8 mouse cellular contexts compared by ENCODE assay signal in the genomic region with DNA sequence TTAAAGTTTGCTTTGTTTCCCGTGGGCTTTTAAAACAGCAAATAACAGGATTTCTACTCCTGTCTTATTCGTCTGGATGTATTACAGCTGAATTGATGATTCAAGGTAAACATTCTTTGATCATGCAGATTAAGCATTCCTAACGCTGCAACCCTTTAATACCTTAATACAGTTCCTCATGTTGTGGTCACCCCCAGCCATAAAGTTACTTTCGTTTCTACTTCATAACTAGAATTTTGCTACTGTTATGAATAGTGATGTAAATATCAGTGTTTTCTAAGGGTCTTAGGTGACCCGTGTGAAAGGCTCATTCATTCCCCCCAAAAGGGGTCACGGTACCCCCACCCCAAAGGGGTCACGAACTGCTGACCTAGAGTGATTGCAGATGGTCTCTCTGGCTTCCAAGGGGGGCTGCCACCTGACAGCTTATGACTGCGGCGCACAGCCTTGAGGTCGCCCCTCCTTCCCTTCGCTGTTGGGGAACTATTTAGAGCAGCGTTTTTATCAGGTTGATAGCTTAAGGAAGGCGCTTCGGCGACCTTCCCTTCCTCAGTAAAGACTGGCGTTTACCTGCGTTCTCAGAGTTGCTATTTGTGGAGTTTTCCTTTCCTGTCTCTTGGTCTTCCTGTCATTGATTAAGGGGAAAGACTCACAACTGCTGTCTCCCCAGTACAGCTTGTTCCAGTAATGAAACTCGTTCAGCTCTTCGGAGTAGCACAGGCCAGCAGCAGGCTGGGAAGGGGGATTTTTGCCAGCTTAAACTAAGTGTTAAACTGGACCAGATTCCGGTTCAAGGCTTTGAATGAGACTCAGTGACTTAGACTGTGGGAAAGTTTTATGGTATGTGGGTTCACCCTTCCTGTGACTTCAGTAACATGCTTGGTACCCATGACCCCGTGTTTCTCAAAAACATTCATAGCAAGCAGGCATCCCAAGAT. TPM values are rescaled to one million over a fixed set of nuclear protein-coding genes. Genes with fewer than 3 reads are reported as not detected.
DNase-seq lines count a peak whose midpoint lies in the region; ATAC-seq and TF ChIP-seq lines count a peak whose summit lies in the region.
"Had no signal": no experiment of that assay in that cellular context is flagged by ENCODE, and none has a peak within 500 bp of the region (broad histone marks: within the 10 kb centered on the region; RNA-seq: fewer than 3 reads in every experiment).

No protein-coding gene starts in this region.

- H3K9ac ChIP-seq in heart, embryonic 15.5 days = 0 out of 2 replicates have a peak overlapping the region, but pooled peaks have one; percentile 35
- H3K9ac ChIP-seq in liver, embryonic 15.5 days = no peak overlapping the region

- peak overlapping the region; percentile 4; the same call in 1 of the 2 replicates for H3K27ac ChIP-seq in layer of hippocampus, adult 2 months
- peak overlapping the region; percentile 43 for H3K27ac ChIP-seq in heart, embryonic 15.5 days
- H3K27ac ChIP-seq in liver, embryonic 15.5 days (replicated peaks) = no peak overlapping the region; the same call in 1 of the 2 replicates

- H3K9me3 ChIP-seq in heart, embryonic 15.5 days (replicated peaks) = no peaks in the 10 kb centered on the region
- H3K9me3 ChIP-seq in liver, embryonic 15.5 days (replicated peaks) = no peaks in the 10 kb centered on the region

- no peak for TF ChIP-seq CTCF in layer of hippocampus, adult 2 months (conservative IDR thresholded peaks at IDR 0.05)

- H3K36me3 ChIP-seq in heart, embryonic 15.5 days = no peaks in the 10 kb centered on the region
- H3K36me3 ChIP-seq in liver, embryonic 15.5 days (replicated peaks) = no peaks in the 10 kb centered on the region

- DNase-seq in layer of hippocampus, adult 2 months (ENCODE audit: low spot score in 2 of 2) = no peak
- no peak for DNase-seq in layer of hippocampus, adult 9-10 months (ENCODE audit: low spot score)
- DNase-seq in cerebellum, adult 9-10 months = no peak
- DNase-seq in yolk sac, embryonic 10.5 days (ENCODE audit: low spot score) = no peak
- DNase-seq: cerebellum, postnatal 25 days had no signal

- 25% methylated on average over 21 of the region's 21 CpGs for WGBS in heart, embryonic 15.5 days
- 9% methylated on average over 21 of the region's 21 CpGs for WGBS in liver, embryonic 15.5 days (ENCODE audit: insufficient replicate concordance)

- peaks cover 51% of the 10 kb centered on the region for H3K4me1 ChIP-seq in heart, embryonic 15.5 days (replicated peaks)
- H3K4me1 ChIP-seq in liver, embryonic 15.5 days (replicated peaks) = peaks cover 43% of the 10 kb centered on the region

- H3K4me2 ChIP-seq in heart, embryonic 15.5 days = peak overlapping the region; percentile 57
- H3K4me2 ChIP-seq in liver, embryonic 15.5 days = peak overlapping the region; percentile 44

- H3K4me3 ChIP-seq in layer of hippocampus, adult 2 months = peak overlapping the region; percentile 15; the same call in 1 of the 2 replicates
- H3K4me3 ChIP-seq in heart, embryonic 15.5 days = peak overlapping the region; percentile 24; the same call in 1 of the 2 replicates
- H3K4me3 ChIP-seq in liver, embryonic 15.5 days (replicated peaks) = 0 out of 2 replicates have a peak overlapping the region, but pooled peaks have one; percentile 0

- peak; percentile 33 for ATAC-seq in common myeloid progenitor, adult 5-6 weeks (replicated peaks; ENCODE audit: low read depth, poor library complexity, severe bottlenecking)
- no peak for ATAC-seq in heart, embryonic 15.5 days (replicated peaks; ENCODE audit: insufficient number of reproducible peaks, insufficient read depth, low FRiP score, low read depth)
- ATAC-seq in liver, embryonic 15.5 days (ENCODE audit: insufficient read depth) = no peak

- peaks cover 36% of the 10 kb centered on the region for H3K27me3 ChIP-seq in heart, embryonic 15.5 days
- no peaks in the 10 kb centered on the region for H3K27me3 ChIP-seq in liver, embryonic 15.5 days

RNA-seq across cellular contexts. Expression of gene Peli2, which starts 12.5 kb away (rescaled TPM):
- total RNA-seq in layer of hippocampus, adult 2 months (2021) = 10 to 100 TPM; 19.3 to 23.2 TPM
- 8.6 and 15.1 TPM in 2 replicates for total RNA-seq in common myeloid progenitor, adult 5-6 weeks (2017)
- polyA plus RNA-seq in heart, embryonic 15.5 days (2015; fragmentation: Nextera tagmentation; extraction: Ambion mirVana) = 2.3 and 5.1 TPM in 2 replicates
- 1.1 and 1.8 TPM in 2 replicates for polyA plus RNA-seq in liver, embryonic 15.5 days (2015; fragmentation: Nextera tagmentation; extraction: Ambion mirVana)
